Comparison of ENCODE assay signal across 20 mouse cellular contexts in the genomic region with DNA sequence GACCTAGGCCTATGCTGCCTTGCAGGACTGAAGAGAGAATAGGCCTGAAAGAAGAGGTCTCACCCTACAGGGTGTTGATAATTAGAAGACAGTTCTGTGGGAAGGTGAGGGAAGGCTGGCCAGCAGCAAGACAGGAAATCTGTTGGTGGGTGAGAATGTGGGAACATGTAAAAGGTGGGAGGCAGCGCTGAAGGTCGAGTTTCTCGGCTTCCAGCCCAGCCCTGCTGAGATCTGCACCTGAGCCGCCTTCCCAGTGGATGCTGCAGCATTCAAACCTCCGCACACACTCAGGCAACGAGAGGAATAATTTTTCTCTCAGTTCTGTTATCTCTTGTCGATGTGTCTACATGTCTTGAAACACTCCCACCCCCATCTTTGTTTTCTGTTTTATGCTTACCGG.
A peak's percentile ranks its signal among the peaks of the same experiment; 100 is the strongest.
DNase-seq lines count a peak whose midpoint lies in the region; ATAC-seq and TF ChIP-seq lines count a peak whose summit lies in the region.
"Had no signal": no experiment of that assay in that cellular context is flagged by ENCODE, and none has a peak within 500 bp of the region (broad histone marks: within the 10 kb centered on the region; RNA-seq: fewer than 3 reads in every experiment).

No protein-coding gene starts in this region.

- H3K36me3 ChIP-seq in midbrain, embryonic 11.5 days (ENCODE audit: control insufficient read depth, insufficient read depth, low read length): no peaks in the 10 kb centered on the region
- H3K36me3 ChIP-seq: embryonic facial prominence, embryonic 12.5 days; heart, embryonic 15.5 days; limb, embryonic 15.5 days; midbrain, embryonic 13.5 days had no signal

- H3K9me3 ChIP-seq in midbrain, embryonic 11.5 days (ENCODE audit: control insufficient read depth, low read length): no peaks in the 10 kb centered on the region
- H3K9me3 ChIP-seq: embryonic facial prominence, embryonic 12.5 days; heart, embryonic 15.5 days; limb, embryonic 15.5 days; midbrain, embryonic 13.5 days had no signal

- ATAC-seq in midbrain, embryonic 11.5 days (ENCODE audit: low FRiP score): no peak
- ATAC-seq: forebrain, postnatal 0 days; hindbrain, postnatal 0 days; intestine, postnatal 0 days; midbrain, embryonic 13.5 days had no signal

- no peak overlapping the region for H3K9ac ChIP-seq in midbrain, embryonic 11.5 days (ENCODE audit: low read length)
- H3K9ac ChIP-seq: embryonic facial prominence, embryonic 12.5 days; forebrain, postnatal 0 days; heart, embryonic 15.5 days; limb, embryonic 15.5 days; liver, embryonic 14.5 days; lung, embryonic 14.5 days; midbrain, embryonic 13.5 days had no signal

- intact Hi-C loops in left cerebral cortex, adult 2 months (cut with DNase I): loop anchor here (5.0 kb wide), 1 partner anchor 134 kb away; no protein-coding TSS in a partner anchor
- intact Hi-C loops in left cerebral cortex, postnatal 14 days (cut with DNase I): no loop called here
- intact Hi-C loops in left cerebral cortex, postnatal 25 days (cut with DNase I): loop anchor here (5.0 kb wide), 1 partner anchor 134 kb away; no protein-coding TSS in a partner anchor
- intact Hi-C loops in left cerebral cortex, postnatal 4 days (cut with DNase I): no loop called here

- no peak overlapping the region for H3K4me3 ChIP-seq in left cerebral cortex, adult 2 months
- H3K4me3 ChIP-seq in midbrain, embryonic 11.5 days (ENCODE audit: low read depth, low read length): no peak overlapping the region
- H3K4me3 ChIP-seq: embryonic facial prominence, embryonic 12.5 days; heart, adult 2 months; heart, embryonic 15.5 days; limb, embryonic 15.5 days; midbrain, embryonic 13.5 days had no signal

- H3K27ac ChIP-seq in left cerebral cortex, adult 2 months: peak overlapping the region; percentile 17; the same call in 1 of the 2 replicates
- H3K27ac ChIP-seq in midbrain, embryonic 11.5 days (ENCODE audit: low read depth, low read length): no peak overlapping the region
- H3K27ac ChIP-seq: embryonic facial prominence, embryonic 12.5 days; heart, adult 2 months; heart, embryonic 15.5 days; hindbrain, postnatal 0 days; limb, embryonic 15.5 days; liver, embryonic 14.5 days; midbrain, embryonic 13.5 days had no signal

- DNase-seq in cerebellum, postnatal 36 days: peak; percentile 9 to 10
- no peak for DNase-seq in cerebellum, adult 9-11 months
- peak; percentile 32 to 37 for DNase-seq in left cerebral cortex, adult 2 months (ENCODE audit: extremely low spot score in 1 of 2, low spot score in 2 of 2)
- no peak for DNase-seq in left cerebral cortex, postnatal 14 days (ENCODE audit: low spot score in 2 of 2)
- peak; percentile 27 to 62 for DNase-seq in left cerebral cortex, postnatal 25 days (ENCODE audit: low spot score in 2 of 2)
- peak; percentile 10 for DNase-seq in left cerebral cortex, postnatal 4 days
- DNase-seq in midbrain, embryonic 11.5 days (ENCODE audit: low spot score, missing footprints): no peak
- DNase-seq: adrenal gland, adult 2 months; forebrain, postnatal 0 days; gastrocnemius, postnatal 36 days; heart, adult 2 months; kidney, postnatal 36 days; lung, embryonic 14.5 days had no signal

- 86% methylated on average over 8 of the region's 8 CpGs for WGBS in midbrain, embryonic 11.5 days

- no peaks in the 10 kb centered on the region for H3K27me3 ChIP-seq in midbrain, embryonic 11.5 days (ENCODE audit: control insufficient read depth, insufficient read depth, low read length)
- H3K27me3 ChIP-seq: embryonic facial prominence, embryonic 12.5 days; heart, embryonic 15.5 days; limb, embryonic 15.5 days; midbrain, embryonic 13.5 days had no signal

- TF ChIP-seq CTCF in left cerebral cortex, adult 2 months (IDR thresholded peaks at IDR 0.05): no peak

- no peak overlapping the region for H3K4me2 ChIP-seq in midbrain, embryonic 11.5 days
- H3K4me2 ChIP-seq: embryonic facial prominence, embryonic 12.5 days; heart, embryonic 15.5 days; limb, embryonic 15.5 days; lung, embryonic 14.5 days; midbrain, embryonic 13.5 days had no signal

- H3K4me1 ChIP-seq in midbrain, embryonic 11.5 days (ENCODE audit: control insufficient read depth, insufficient read depth, low read length): no peaks in the 10 kb centered on the region
- H3K4me1 ChIP-seq: embryonic facial prominence, embryonic 12.5 days; limb, embryonic 15.5 days; midbrain, embryonic 13.5 days had no signal

Comparison
In these comparisons a context has a peak if more than half of its experiments do, and no peak if none do; other contexts are left out.
1. DNase-seq: peak in cerebellum, postnatal 36 days (2 of 2), left cerebral cortex, adult 2 months (2 of 2), left cerebral cortex, postnatal 25 days (2 of 2) and left cerebral cortex, postnatal 4 days (single experiment); none in cerebellum, adult 9-11 months (single experiment), left cerebral cortex, postnatal 14 days (0 of 2) and midbrain, embryonic 11.5 days (single experiment).
2. intact Hi-C loops: an anchor here in left cerebral cortex, adult 2 months (5.0 kb wide) and left cerebral cortex, postnatal 25 days (5.0 kb wide); none called in left cerebral cortex, postnatal 14 days and left cerebral cortex, postnatal 4 days.